Mouse (Mus musculus): ENCODE data around the gene Snx29. TPM values are rescaled to one million over a fixed set of nuclear protein-coding genes. Genes with fewer than 3 reads are reported as not detected.

The Snx29 gene
- polyA plus RNA-seq, 1 experiment from 2014 or later: 4.0 TPM

- ATAC-seq (ENCODE audit: insufficient read depth): no peak
- 72% methylated on average over 4 of the region's 4 CpGs for WGBS (ENCODE audit: insufficient replicate concordance)
- Histone ChIP-seq H3K4me2 (no peak overlapping the region), H3K27ac (replicated peaks) (no peak overlapping the region), H3K27me3 (no peaks in the 10 kb centered on the region), H3K9ac (no peak overlapping the region), H3K4me1 (replicated peaks) (no peaks in the 10 kb centered on the region), H3K36me3 (replicated peaks) (no peaks in the 10 kb centered on the region), H3K9me3 (replicated peaks) (no peaks in the 10 kb centered on the region), H3K4me3 (replicated peaks) (no peak overlapping the region)
Measured at GRCm38 (mm10) chr16:11449344-11449743, 126.6 kb downstream of the Snx29 start.

- no peak for ATAC-seq (ENCODE audit: insufficient read depth)
Measured at GRCm38 (mm10) chr16:11450626-11451025, 127.9 kb downstream of the Snx29 start.

GRCm38 (mm10) chr16:11454871-11455270 lies 132.2 kb downstream of the Snx29 start:
- 79% methylated on average over 4 of the region's 4 CpGs for WGBS (ENCODE audit: insufficient replicate concordance)
- no peaks in the 10 kb centered on the region for H3K36me3 ChIP-seq (replicated peaks)
- H3K27me3 ChIP-seq: no peaks in the 10 kb centered on the region

More at GRCm38 (mm10) chr16:11450626-11451025, 127.9 kb downstream of the Snx29 start:
- H3K36me3 ChIP-seq (replicated peaks): no peaks in the 10 kb centered on the region
- no peak overlapping the region for H3K9ac ChIP-seq
- no peak overlapping the region for H3K27ac ChIP-seq (replicated peaks)
- WGBS (ENCODE audit: insufficient replicate concordance): 67% methylated on average over 4 of the region's 4 CpGs
- no peak overlapping the region for H3K4me3 ChIP-seq (replicated peaks)
- H3K4me1 ChIP-seq (replicated peaks): 0 out of 2 replicates have a peak, but pooled peaks cover 3% of the 10 kb centered on the region
- no peaks in the 10 kb centered on the region for H3K27me3 ChIP-seq
- H3K9me3 ChIP-seq (replicated peaks): no peaks in the 10 kb centered on the region
- no peak overlapping the region for H3K4me2 ChIP-seq

GRCm38 (mm10) chr16:11455545-11456140 lies 132.9 kb downstream of the Snx29 start:
- Histone ChIP-seq H3K4me2 (no peak overlapping the region), H3K4me3 (replicated peaks) (no peak overlapping the region), H3K36me3 (replicated peaks) (no peaks in the 10 kb centered on the region), H3K27ac (replicated peaks) (peak overlapping the region; percentile 68), H3K9ac (no peak overlapping the region), H3K27me3 (no peaks in the 10 kb centered on the region), H3K4me1 (replicated peaks) (peaks cover 16% of the 10 kb centered on the region), H3K9me3 (replicated peaks) (no peaks in the 10 kb centered on the region)
- no peak; the same call in 1 of the 2 replicates for ATAC-seq (ENCODE audit: insufficient read depth)
- WGBS (ENCODE audit: insufficient replicate concordance): 59% methylated on average over 5 of the region's 5 CpGs

More at GRCm38 (mm10) chr16:11454871-11455270, 132.2 kb downstream of the Snx29 start:
- Histone ChIP-seq H3K4me1 (replicated peaks) (peaks cover 16% of the 10 kb centered on the region), H3K4me2 (no peak overlapping the region), H3K4me3 (replicated peaks) (no peak overlapping the region), H3K27ac (replicated peaks) (no peak overlapping the region), H3K9me3 (replicated peaks) (no peaks in the 10 kb centered on the region), H3K9ac (no peak overlapping the region)
- no peak for ATAC-seq (ENCODE audit: insufficient read depth)

GRCm38 (mm10) chr16:11456141-11456645 lies 133.5 kb downstream of the Snx29 start:
- no peaks in the 10 kb centered on the region for H3K27me3 ChIP-seq
- H3K4me3 ChIP-seq (replicated peaks): no peak overlapping the region
- no peak overlapping the region for H3K4me2 ChIP-seq
- H3K27ac ChIP-seq (replicated peaks): peak overlapping the region; percentile 68
- H3K36me3 ChIP-seq (replicated peaks): no peaks in the 10 kb centered on the region
- H3K9me3 ChIP-seq (replicated peaks): no peaks in the 10 kb centered on the region
- no peak overlapping the region for H3K9ac ChIP-seq
- H3K4me1 ChIP-seq (replicated peaks): peaks cover 19% of the 10 kb centered on the region
- WGBS (ENCODE audit: insufficient replicate concordance): 38% methylated on average over 5 of the region's 5 CpGs
- ATAC-seq (ENCODE audit: insufficient read depth): peak; percentile 80

- Histone ChIP-seq H3K9ac (no peak overlapping the region), H3K4me1 (replicated peaks) (peaks cover 23% of the 10 kb centered on the region), H3K27me3 (no peaks in the 10 kb centered on the region), H3K9me3 (replicated peaks) (no peaks in the 10 kb centered on the region), H3K36me3 (replicated peaks) (no peaks in the 10 kb centered on the region), H3K4me3 (replicated peaks) (no peak overlapping the region), H3K4me2 (no peak overlapping the region), H3K27ac (replicated peaks) (peak overlapping the region; percentile 68; the same call in 1 of the 2 replicates)
- ATAC-seq (ENCODE audit: insufficient read depth): no peak
- 57% methylated on average over 5 of the region's 5 CpGs for WGBS (ENCODE audit: insufficient replicate concordance)
Measured at GRCm38 (mm10) chr16:11457136-11457535, 134.4 kb downstream of the Snx29 start.

GRCm38 (mm10) chr16:11457609-11458350 lies 135.1 kb downstream of the Snx29 start:
- 51% methylated on average over 2 of the region's 2 CpGs for WGBS (ENCODE audit: insufficient replicate concordance)
- ATAC-seq (ENCODE audit: insufficient read depth): no peak
- Histone ChIP-seq H3K27me3 (no peaks in the 10 kb centered on the region), H3K4me1 (replicated peaks) (peaks cover 23% of the 10 kb centered on the region), H3K27ac (replicated peaks) (no peak overlapping the region), H3K9ac (no peak overlapping the region), H3K4me2 (no peak overlapping the region), H3K4me3 (replicated peaks) (no peak overlapping the region), H3K36me3 (replicated peaks) (no peaks in the 10 kb centered on the region), H3K9me3 (replicated peaks) (no peaks in the 10 kb centered on the region)

GRCm38 (mm10) chr16:11460210-11460609 lies 137.5 kb downstream of the Snx29 start:
- no peak for ATAC-seq (ENCODE audit: insufficient read depth)
- Histone ChIP-seq H3K36me3 (replicated peaks) (no peaks in the 10 kb centered on the region), H3K4me2 (no peak overlapping the region), H3K4me1 (replicated peaks) (peaks cover 23% of the 10 kb centered on the region), H3K9me3 (replicated peaks) (no peaks in the 10 kb centered on the region), H3K4me3 (replicated peaks) (no peak overlapping the region), H3K27ac (replicated peaks) (no peak overlapping the region), H3K9ac (no peak overlapping the region), H3K27me3 (no peaks in the 10 kb centered on the region)
- 81% methylated on average over 1 of the region's 1 CpGs for WGBS (ENCODE audit: insufficient replicate concordance)

- no peak for ATAC-seq (ENCODE audit: insufficient read depth)
- 29% methylated on average over 7 of the region's 7 CpGs for WGBS (ENCODE audit: insufficient replicate concordance)
- no peak overlapping the region for H3K4me3 ChIP-seq (replicated peaks)
Measured at GRCm38 (mm10) chr16:11461612-11462011, 138.9 kb downstream of the Snx29 start.

GRCm38 (mm10) chr16:11468533-11469179 lies 145.9 kb downstream of the Snx29 start:
- H3K4me1 ChIP-seq (replicated peaks): no peaks in the 10 kb centered on the region; the same call in none of the 2 replicates
- H3K9ac ChIP-seq: no peak overlapping the region
- no peaks in the 10 kb centered on the region for H3K36me3 ChIP-seq (replicated peaks)
- no peak overlapping the region for H3K4me3 ChIP-seq (replicated peaks)
- H3K9me3 ChIP-seq (replicated peaks): no peaks in the 10 kb centered on the region
- ATAC-seq (ENCODE audit: insufficient read depth): no peak
- H3K27me3 ChIP-seq: no peaks in the 10 kb centered on the region
- H3K27ac ChIP-seq (replicated peaks): no peak overlapping the region
- H3K4me2 ChIP-seq: no peak overlapping the region
- 44% methylated on average over 15 of the region's 15 CpGs for WGBS (ENCODE audit: insufficient replicate concordance)

More at GRCm38 (mm10) chr16:11461612-11462011, 138.9 kb downstream of the Snx29 start:
- Histone ChIP-seq H3K27ac (replicated peaks) (no peak overlapping the region), H3K27me3 (no peaks in the 10 kb centered on the region), H3K36me3 (replicated peaks) (no peaks in the 10 kb centered on the region), H3K4me1 (replicated peaks) (peaks cover 11% of the 10 kb centered on the region), H3K9ac (no peak overlapping the region), H3K9me3 (replicated peaks) (no peaks in the 10 kb centered on the region), H3K4me2 (no peak overlapping the region)

GRCm38 (mm10) chr16:11469491-11469890 lies 146.8 kb downstream of the Snx29 start:
- Histone ChIP-seq H3K27ac (replicated peaks) (no peak overlapping the region), H3K9ac (no peak overlapping the region), H3K4me3 (replicated peaks) (no peak overlapping the region), H3K36me3 (replicated peaks) (no peaks in the 10 kb centered on the region), H3K27me3 (no peaks in the 10 kb centered on the region), H3K4me1 (replicated peaks) (no peaks in the 10 kb centered on the region; the same call in none of the 2 replicates), H3K4me2 (no peak overlapping the region), H3K9me3 (replicated peaks) (no peaks in the 10 kb centered on the region)
- WGBS (ENCODE audit: insufficient replicate concordance): 69% methylated on average over 3 of the region's 3 CpGs
- ATAC-seq (ENCODE audit: insufficient read depth): no peak

Measured in liver, embryonic 15.5 days (tissue).